Mouse (Mus musculus) liver, adult 2 months (tissue): ENCODE results near the gene Sipa1l2.

Source experiments
- CTCF ChIP-seq: fragments of 200-500 bp; IDR thresholded peaks from 2 replicates; pipeline ENCODE4 v1.5.1; 2011; ENCODE audit warnings: low read depth, low read length, control low read depth
- POLR2A ChIP-seq: fragments of 200-500 bp; IDR thresholded peaks from 2 replicates; pipeline ENCODE4 v1.6.1; 2011; ENCODE audit warnings: low read length, control low read depth; ENCODE audit not compliant: insufficient read depth; ENCODE audit errors: extremely low read depth

DNA sequence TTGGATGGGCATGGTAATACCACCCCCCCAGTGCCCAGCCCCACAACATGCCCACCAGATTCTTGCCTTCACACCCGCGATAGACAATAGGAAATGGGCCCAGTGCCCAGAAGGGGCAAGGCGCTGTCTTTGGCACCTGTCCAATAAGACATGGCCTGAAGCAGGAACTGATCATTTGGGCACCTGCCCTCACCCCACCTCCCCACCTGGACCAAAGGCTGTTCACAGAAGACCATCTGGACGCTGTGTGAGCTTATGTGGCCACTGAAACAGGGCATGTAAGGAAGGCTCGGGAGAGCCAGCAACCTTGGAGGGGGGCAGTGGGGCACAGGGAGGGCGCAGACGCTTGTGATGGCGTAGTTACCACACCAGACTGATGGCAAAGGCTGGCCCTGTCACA, 174.6 kb downstream of the Sipa1l2 start:
- TF ChIP-seq CTCF: no peak
- no peak for TF ChIP-seq POLR2A
